Mouse (Mus musculus): ENCODE measurements around the gene Rnf130.

- TF ChIP-seq CTCF (conservative IDR thresholded peaks at IDR 0.05; ENCODE audit: insufficient read depth, insufficient read length, low read depth, low read length) (no peak), POLR2A (IDR thresholded peaks at IDR 0.05; ENCODE audit: low read depth, low read length) (no peak)
Measured at GRCm38 (mm10) chr11:50134136-50134859, 109.2 kb downstream of the Rnf130 start.

All from kidney, adult 2 months (tissue).